Mouse (Mus musculus) CD4-positive naive resting alpha-beta T cell, adult 57 days (primary cell): ENCODE data around the gene Sspo. TPM values are rescaled to one million over a fixed set of nuclear protein-coding genes. Genes with fewer than 3 reads are reported as not detected.

Experiments used
- total RNA-seq: library from RNA; stranded (reverse); gene quantifications from one replicate; pipeline ENCODE4 v1.2.4, GENCODE M21; 2023

Sspo gene
- total RNA-seq = 0.21 TPM

GRCm38 (mm10) chr6:48447929-48448328 lies at the start of gene Sspo:
Gene Sspo, plus strand, starts transcription at chr6:48448229.

DNA sequence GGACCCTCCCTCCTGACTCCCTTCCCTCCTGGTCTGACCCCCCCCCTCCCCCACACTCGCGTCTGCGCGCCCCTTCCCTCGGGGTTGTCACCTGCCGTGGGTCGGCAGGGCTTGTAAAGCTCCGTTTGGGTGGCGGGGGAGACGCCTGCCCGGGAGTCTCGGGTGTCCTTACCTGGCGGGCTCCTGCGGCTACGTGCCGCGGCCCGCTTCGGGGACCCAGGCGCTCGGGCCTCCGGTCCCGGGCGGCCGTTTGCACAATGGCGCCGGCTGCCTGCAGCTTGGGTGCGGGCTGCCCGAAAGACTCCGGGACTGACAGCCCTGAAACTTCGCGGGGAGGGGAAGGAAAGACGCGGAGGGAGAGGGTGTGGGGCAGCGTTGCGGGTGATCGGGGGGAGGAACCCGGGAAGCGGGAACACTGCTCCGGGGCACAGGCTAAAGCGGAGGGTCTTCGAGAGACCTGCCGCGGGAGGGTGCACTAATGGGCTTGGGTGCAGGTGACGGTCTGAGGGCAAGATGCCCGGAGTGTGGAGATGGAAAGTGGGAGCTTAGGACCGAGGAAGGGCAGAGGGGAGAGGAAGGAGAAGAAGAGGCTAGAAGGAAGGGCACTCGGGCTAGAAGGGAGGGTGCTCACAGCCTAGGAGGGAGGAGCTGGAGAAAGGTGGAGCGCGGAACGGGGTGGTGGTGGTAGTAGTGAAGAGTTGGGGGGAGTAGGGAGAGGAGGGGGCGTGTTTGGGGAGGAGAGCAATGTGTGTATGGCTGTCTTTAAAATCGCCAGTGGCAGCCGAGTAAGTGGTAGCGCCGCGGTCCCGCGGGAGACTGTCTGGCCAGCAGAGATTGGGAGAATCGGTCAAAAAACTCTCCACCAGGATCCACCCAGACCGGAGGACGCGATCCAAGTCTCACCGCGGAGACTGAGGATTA lies 2.6 kb upstream of the Sspo start, which contains the start of gene Zfp467:
Gene Zfp467, minus strand, starts transcription at position 645 of the 921 bp plus-strand sequence.

GRCm38 (mm10) chr6:48537105-48537954 lies 89.3 kb downstream of the Sspo start, which contains the start of gene Atp6v0e2:
Gene Atp6v0e2, plus strand, starts transcription at chr6:48537615.

Other genes with a start within 250 kb of the Sspo start
- gene Krba1, start 52.6 kb upstream of the Sspo start, total RNA-seq = 46.4 TPM
- 11.4 TPM for gene Zfp467, start 2.4 kb upstream of the Sspo start, total RNA-seq
- gene Atp6v0e2, start 89.4 kb downstream of the Sspo start, total RNA-seq = 2.7 TPM
- gene Lrrc61, start 106.6 kb downstream of the Sspo start, total RNA-seq = 46.1 TPM
- 13.6 TPM for gene Rarres2, start 124.6 kb downstream of the Sspo start, total RNA-seq
- not detected for gene Gm45021, start 141.4 kb downstream of the Sspo start, total RNA-seq
- gene Repin1, start 145.7 kb downstream of the Sspo start, total RNA-seq = 2.5 TPM
- gene Gm44965, start 145.7 kb downstream of the Sspo start, total RNA-seq = 2.7 TPM
- 7.6 TPM for gene Zfp775, start 153.8 kb downstream of the Sspo start, total RNA-seq
- gene AI854703, start 178.5 kb downstream of the Sspo start, total RNA-seq = 1.7 TPM
- 136 TPM for gene Gimap8, start 199.0 kb downstream of the Sspo start, total RNA-seq
- gene Gimap9, start 227.9 kb downstream of the Sspo start, total RNA-seq = 218 TPM
- gene Gimap4, start 236.3 kb downstream of the Sspo start, total RNA-seq = 370 TPM